In the genomic region with DNA sequence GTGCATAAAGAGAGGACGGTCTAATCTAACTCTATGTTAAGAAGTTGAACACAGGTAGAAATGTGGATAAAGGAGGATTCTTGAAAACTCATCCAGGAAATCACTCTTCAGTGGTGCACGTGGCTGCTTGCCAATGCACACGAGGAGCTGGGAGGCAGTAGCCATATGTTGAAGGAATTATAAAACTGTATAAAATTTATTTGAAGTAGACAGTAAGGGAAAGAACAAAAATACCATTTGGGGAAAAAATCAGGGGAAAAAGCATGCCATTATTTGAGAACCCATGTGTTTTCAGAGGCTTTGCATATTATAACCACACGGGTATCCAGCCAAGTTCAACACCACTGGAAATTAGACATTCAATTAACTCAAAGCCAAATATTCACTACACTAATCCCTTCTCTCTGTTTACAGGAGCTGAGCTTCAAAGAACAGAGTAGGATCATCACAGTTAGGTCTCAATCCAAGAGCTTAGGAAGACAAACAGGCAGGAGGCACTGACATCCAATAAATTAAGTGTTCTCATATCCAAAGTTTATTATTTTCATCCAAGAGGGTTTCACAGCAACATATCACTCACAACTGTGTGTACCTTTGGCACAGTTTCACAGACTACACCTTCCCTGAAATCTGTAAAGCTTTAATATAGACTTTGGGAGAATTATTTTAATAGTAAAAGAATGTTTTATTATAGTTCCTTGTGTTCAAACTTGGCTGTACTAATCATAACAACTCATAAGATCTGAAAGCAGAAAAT, we compare ENCODE assay signal across 17 mouse cellular contexts. TPM values are rescaled to one million over a fixed set of nuclear protein-coding genes. Genes with fewer than 3 reads are reported as not detected.
DNase-seq lines count a peak whose midpoint lies in the region; ATAC-seq lines count a peak whose summit lies in the region.
"Had no signal": no experiment of that assay in that cellular context is flagged by ENCODE, and none has a peak within 500 bp of the region (broad histone marks: within the 10 kb centered on the region; RNA-seq: fewer than 3 reads in every experiment).

No protein-coding gene starts in this region.

- no peak overlapping the region for H3K27ac ChIP-seq in forebrain, embryonic 16.5 days (ENCODE audit: low read length)
- no peak overlapping the region for H3K27ac ChIP-seq in intestine, embryonic 16.5 days (ENCODE audit: low read length)
- H3K27ac ChIP-seq: hindbrain, embryonic 15.5 days; midbrain, embryonic 12.5 days; neural tube, embryonic 13.5 days had no signal

- ATAC-seq in forebrain, embryonic 16.5 days, result peak; percentile 66
- no peak for ATAC-seq in intestine, embryonic 16.5 days

- H3K4me1 ChIP-seq in forebrain, embryonic 16.5 days (replicated peaks; ENCODE audit: control insufficient read depth, insufficient read depth, low read length), result no peaks in the 10 kb centered on the region; the same call in 1 of the 2 replicates
- no peaks in the 10 kb centered on the region for H3K4me1 ChIP-seq in intestine, embryonic 16.5 days (ENCODE audit: control insufficient read depth, insufficient read depth, low read length)
- H3K4me1 ChIP-seq: hindbrain, embryonic 15.5 days; midbrain, embryonic 12.5 days; neural tube, embryonic 13.5 days had no signal

- no peak overlapping the region for H3K4me2 ChIP-seq in forebrain, embryonic 16.5 days (ENCODE audit: low read length)
- no peak overlapping the region for H3K4me2 ChIP-seq in intestine, embryonic 16.5 days (ENCODE audit: low read depth, low read length)
- H3K4me2 ChIP-seq: hindbrain, embryonic 15.5 days; liver, embryonic 11.5 days; midbrain, embryonic 12.5 days; neural tube, embryonic 13.5 days had no signal

- no peak overlapping the region for H3K9ac ChIP-seq in forebrain, embryonic 16.5 days (replicated peaks; ENCODE audit: low read depth, low read length)
- H3K9ac ChIP-seq in intestine, embryonic 16.5 days (ENCODE audit: low read depth, low read length), result no peak overlapping the region
- H3K9ac ChIP-seq: hindbrain, embryonic 15.5 days; midbrain, embryonic 12.5 days; neural tube, embryonic 13.5 days had no signal

- DNase-seq in frontal cortex, postnatal 36 days (ENCODE audit: low spot score in 2 of 2), result peak; percentile 27 to 59
- DNase-seq in frontal cortex, postnatal 10 days (ENCODE audit: low spot score in 2 of 2), result no peak
- peak; percentile 67 for DNase-seq in brain, adult 2 months (ENCODE audit: low read depth, low spot score)
- peak; percentile 55 to 56 for DNase-seq in right cerebral cortex, adult 2 months (ENCODE audit: low spot score in 2 of 2)
- DNase-seq in urinary bladder, adult 2 months (ENCODE audit: low spot score), result no peak
- DNase-seq: embryo, embryonic 11 days; gastrocnemius, postnatal 36 days; kidney, adult 9 months; lung, postnatal 10 days; thymus, postnatal 36 days had no signal

- no peaks in the 10 kb centered on the region for H3K27me3 ChIP-seq in forebrain, embryonic 16.5 days (replicated peaks; ENCODE audit: control insufficient read depth, insufficient read depth, low read length)
- H3K27me3 ChIP-seq in intestine, embryonic 16.5 days (replicated peaks; ENCODE audit: control insufficient read depth, insufficient read depth, low read length), result no peaks in the 10 kb centered on the region
- H3K27me3 ChIP-seq: CH12.LX; hindbrain, embryonic 15.5 days; midbrain, embryonic 12.5 days; neural tube, embryonic 13.5 days had no signal

- no peaks in the 10 kb centered on the region for H3K36me3 ChIP-seq in forebrain, embryonic 16.5 days (ENCODE audit: control insufficient read depth, insufficient read depth)
- no peaks in the 10 kb centered on the region for H3K36me3 ChIP-seq in intestine, embryonic 16.5 days (ENCODE audit: control insufficient read depth, insufficient read depth, low read length)
- H3K36me3 ChIP-seq: hindbrain, embryonic 15.5 days had no signal

- no peak overlapping the region for H3K4me3 ChIP-seq in forebrain, embryonic 16.5 days (replicated peaks; ENCODE audit: low read length)
- no peak overlapping the region for H3K4me3 ChIP-seq in intestine, embryonic 16.5 days (ENCODE audit: low read length)
- H3K4me3 ChIP-seq: hindbrain, embryonic 15.5 days; midbrain, embryonic 12.5 days; neural tube, embryonic 13.5 days had no signal

- WGBS in forebrain, embryonic 16.5 days, result 42% methylated on average over 4 of the region's 4 CpGs
- WGBS in intestine, embryonic 16.5 days, result 50% methylated on average over 4 of the region's 4 CpGs

- H3K9me3 ChIP-seq in forebrain, embryonic 16.5 days (ENCODE audit: control insufficient read depth, low read length), result peaks cover 3% of the 10 kb centered on the region; the same call in 1 of the 2 replicates
- no peaks in the 10 kb centered on the region for H3K9me3 ChIP-seq in intestine, embryonic 16.5 days (ENCODE audit: control insufficient read depth, low read length)
- H3K9me3 ChIP-seq: hindbrain, embryonic 15.5 days; neural tube, embryonic 13.5 days had no signal

RNA-seq across cellular contexts. Expression of gene Txlnb, which starts 48.9 kb away (rescaled TPM):
- polyA plus RNA-seq in forebrain, embryonic 16.5 days (2015; fragmentation: Nextera tagmentation; extraction: Ambion mirVana), result 0.37 and 0.46 TPM in 2 replicates
- polyA plus RNA-seq in intestine, embryonic 16.5 days (2015; fragmentation: Nextera tagmentation; extraction: Ambion mirVana), result 0.13 and 0.26 TPM in 2 replicates
- polyA plus RNA-seq in urinary bladder, adult 2 months (2012; rRNA removed), result 1.3 and 2.1 TPM in 2 replicates

Comparison
In these comparisons a context has a peak if more than half of its experiments do, and no peak if none do; other contexts are left out.
1. DNase-seq: peak in frontal cortex, postnatal 36 days (2 of 2), brain, adult 2 months (single experiment) and right cerebral cortex, adult 2 months (2 of 2); none in frontal cortex, postnatal 10 days (0 of 2) and urinary bladder, adult 2 months (single experiment).